Mouse (Mus musculus): ENCODE data around the gene Smarca2. TPM values are rescaled to one million over a fixed set of nuclear protein-coding genes. Genes with fewer than 3 reads are reported as not detected.

The Smarca2 gene
- polyA plus RNA-seq, 1 experiment from 2014 or later: 45.5 TPM

- Histone ChIP-seq H3K27ac (no peak overlapping the region), H3K4me2 (no peak overlapping the region), H3K9ac (no peak overlapping the region), H3K4me1 (peaks cover 8% of the 10 kb centered on the region; the same call in 1 of the 2 replicates), H3K27me3 (no peaks in the 10 kb centered on the region), H3K9me3 (replicated peaks) (no peaks in the 10 kb centered on the region), H3K36me3 (no peaks in the 10 kb centered on the region), H3K4me3 (replicated peaks) (no peak overlapping the region)
- ATAC-seq (replicated peaks; ENCODE audit: low FRiP score): no peak
- WGBS: 83% methylated on average over 4 of the region's 4 CpGs
Measured at GRCm38 (mm10) chr19:26817901-26818300, 213.1 kb downstream of the Smarca2 start.

Measured in kidney, embryonic 15.5 days (tissue).